Mouse (Mus musculus): Measurements from ENCODE around the gene Tbx5. TPM values are rescaled to one million over a fixed set of nuclear protein-coding genes. Genes with fewer than 3 reads are reported as not detected.

Tbx5 gene
- total RNA-seq, 1 experiment, result not detected

- no peaks in the 10 kb centered on the region for H3K9me3 ChIP-seq (ENCODE audit: control insufficient read depth, insufficient read depth, low read depth, low read length)
- H3K4me1 ChIP-seq (ENCODE audit: control insufficient read depth in 2 of 2, insufficient read depth in 2 of 2, low read length in 2 of 2, poor library complexity in 1 of 2), result peaks cover 0 to 4% of the 10 kb centered on the region in 2 experiments; a peak in 3 of 4 replicates
- H3K4me3 ChIP-seq (ENCODE audit: insufficient read depth in 1 of 2, low read depth in 1 of 2, low read length in 2 of 2, poor library complexity in 1 of 2, severe bottlenecking in 1 of 2), result no peak overlapping the region
- no peaks in the 10 kb centered on the region for H3K36me3 ChIP-seq (ENCODE audit: control insufficient read depth, insufficient read depth, low read length, poor library complexity, severe bottlenecking)
- no peak overlapping the region for H3K27ac ChIP-seq (ENCODE audit: insufficient read depth, low read depth, low read length, poor library complexity, severe bottlenecking)
- TF ChIP-seq ZNF384 (IDR thresholded peaks at IDR 0.05; ENCODE audit: low read depth, low read length) (no peak), MAFK (IDR thresholded peaks at IDR 0.05; ENCODE audit: insufficient read depth, low read depth, low read length) (no peak), CHD2 (IDR thresholded peaks at IDR 0.05; ENCODE audit: low read depth, low read length) (no peak)
- DNase-seq (ENCODE audit: low read depth, low spot score), result no peak
- no peak overlapping the region for H3K9ac ChIP-seq (ENCODE audit: insufficient read depth, low read depth, low read length, poor library complexity, severe bottlenecking)
- in situ Hi-C loops (cut with MboI; ENCODE audit: low sequenced_read_pairs in 2 of 2, unreplicated experiment in 2 of 2), result loop anchor here (5.0 to 10.0 kb wide), 3 partner anchors 166 to 594 kb away; partner anchors contain the start of genes Lhx5 (in 2 of the 2) and Tbx3 (in 1 of the 2)
Observed at GRCm38 (mm10) chr5:119837861-119838260, 5.4 kb downstream of the Tbx5 start.

- TF ChIP-seq CHD2 (IDR thresholded peaks at IDR 0.05; ENCODE audit: low read depth, low read length) (no peak), ZNF384 (IDR thresholded peaks at IDR 0.05; ENCODE audit: low read depth, low read length) (no peak), MAFK (IDR thresholded peaks at IDR 0.05; ENCODE audit: insufficient read depth, low read depth, low read length) (no peak), HCFC1 (IDR thresholded peaks at IDR 0.05; ENCODE audit: borderline replicate concordance, insufficient read depth, low read length) (no peak), ZC3H11A (IDR thresholded peaks at IDR 0.05; ENCODE audit: borderline replicate concordance, low read depth, low read length) (no peak)
- Histone ChIP-seq H3K36me3 (ENCODE audit: control insufficient read depth, insufficient read depth, low read length, poor library complexity, severe bottlenecking) (no peaks in the 10 kb centered on the region), H3K9ac (ENCODE audit: insufficient read depth, low read depth, low read length, poor library complexity, severe bottlenecking) (no peak overlapping the region), H3K9me3 (ENCODE audit: control insufficient read depth, insufficient read depth, low read depth, low read length) (no peaks in the 10 kb centered on the region), H3K27ac (ENCODE audit: insufficient read depth, low read depth, low read length, poor library complexity, severe bottlenecking) (no peak overlapping the region), H3K4me1 (ENCODE audit: control insufficient read depth in 2 of 2, insufficient read depth in 2 of 2, low read length in 2 of 2, poor library complexity in 1 of 2) (peaks cover 0 to 4% of the 10 kb centered on the region in 2 experiments; a peak in 3 of 4 replicates), H3K4me3 (ENCODE audit: insufficient read depth in 1 of 2, low read depth in 1 of 2, low read length in 2 of 2, poor library complexity in 1 of 2, severe bottlenecking in 1 of 2) (no peak overlapping the region)
- DNase-seq (ENCODE audit: low read depth, low spot score), result no peak
- in situ Hi-C loops (cut with MboI; ENCODE audit: low sequenced_read_pairs in 2 of 2, unreplicated experiment in 2 of 2), result loop anchor here (5.0 to 10.0 kb wide), 3 partner anchors 166 to 594 kb away; partner anchors contain the start of genes Lhx5 (in 2 of the 2) and Tbx3 (in 1 of the 2)
Observed at GRCm38 (mm10) chr5:119838441-119838840, 6.0 kb downstream of the Tbx5 start.

- DNase-seq (ENCODE audit: low read depth, low spot score), result no peak
- Histone ChIP-seq H3K27ac (ENCODE audit: insufficient read depth, low read depth, low read length, poor library complexity, severe bottlenecking) (no peak overlapping the region), H3K4me1 (ENCODE audit: control insufficient read depth in 2 of 2, insufficient read depth in 2 of 2, low read length in 2 of 2, poor library complexity in 1 of 2) (peaks cover 0 to 4% of the 10 kb centered on the region in 2 experiments; a peak in 3 of 4 replicates), H3K36me3 (ENCODE audit: control insufficient read depth, insufficient read depth, low read length, poor library complexity, severe bottlenecking) (no peaks in the 10 kb centered on the region), H3K9me3 (ENCODE audit: control insufficient read depth, insufficient read depth, low read depth, low read length) (no peaks in the 10 kb centered on the region), H3K4me3 (ENCODE audit: insufficient read depth in 1 of 2, low read depth in 1 of 2, low read length in 2 of 2, poor library complexity in 1 of 2, severe bottlenecking in 1 of 2) (no peak overlapping the region), H3K9ac (ENCODE audit: insufficient read depth, low read depth, low read length, poor library complexity, severe bottlenecking) (no peak overlapping the region)
- TF ChIP-seq ZNF384 (IDR thresholded peaks at IDR 0.05; ENCODE audit: low read depth, low read length) (no peak), CHD2 (IDR thresholded peaks at IDR 0.05; ENCODE audit: low read depth, low read length) (no peak)
- in situ Hi-C loops (cut with MboI; ENCODE audit: low sequenced_read_pairs in 2 of 2, unreplicated experiment in 2 of 2), result loop anchor here (5.0 to 10.0 kb wide), 3 partner anchors 167 to 593 kb away; partner anchors contain the start of genes Lhx5 (in 2 of the 2) and Tbx3 (in 1 of the 2)
Observed at GRCm38 (mm10) chr5:119839156-119839555, 6.7 kb downstream of the Tbx5 start.

GRCm38 (mm10) chr5:119839616-119840368, 7.3 kb downstream of the Tbx5 start:
- Histone ChIP-seq H3K36me3 (ENCODE audit: control insufficient read depth, insufficient read depth, low read length, poor library complexity, severe bottlenecking) (no peaks in the 10 kb centered on the region), H3K9me3 (ENCODE audit: control insufficient read depth, insufficient read depth, low read depth, low read length) (no peaks in the 10 kb centered on the region), H3K27ac (ENCODE audit: insufficient read depth, low read depth, low read length, poor library complexity, severe bottlenecking) (no peak overlapping the region), H3K4me3 (ENCODE audit: insufficient read depth in 1 of 2, low read depth in 1 of 2, low read length in 2 of 2, poor library complexity in 1 of 2, severe bottlenecking in 1 of 2) (no peak overlapping the region), H3K9ac (ENCODE audit: insufficient read depth, low read depth, low read length, poor library complexity, severe bottlenecking) (no peak overlapping the region), H3K4me1 (ENCODE audit: control insufficient read depth in 2 of 2, insufficient read depth in 2 of 2, low read length in 2 of 2, poor library complexity in 1 of 2) (peaks cover 2 to 4% of the 10 kb centered on the region in 2 experiments)
- DNase-seq (ENCODE audit: low read depth, low spot score), result no peak
- in situ Hi-C loops (cut with MboI; ENCODE audit: low sequenced_read_pairs in 2 of 2, unreplicated experiment in 2 of 2), result loop anchor here (5.0 to 10.0 kb wide), 4 partner anchors 37 to 593 kb away; partner anchors contain the start of genes Lhx5 (in 2 of the 2) and Tbx3 (in 1 of the 2)
- no peak for TF ChIP-seq ZC3H11A (IDR thresholded peaks at IDR 0.05; ENCODE audit: borderline replicate concordance, low read depth, low read length)
- TF ChIP-seq MAFK (IDR thresholded peaks at IDR 0.05; ENCODE audit: insufficient read depth, low read depth, low read length), result no peak
- no peak for TF ChIP-seq HCFC1 (IDR thresholded peaks at IDR 0.05; ENCODE audit: borderline replicate concordance, insufficient read depth, low read length)
